Mouse (Mus musculus) heart, embryonic 15.5 days (tissue): ENCODE results near the gene Tas2r102. TPM values are rescaled to one million over a fixed set of nuclear protein-coding genes. Genes with fewer than 3 reads are reported as not detected.

ENCODE experiments used
- ATAC-seq: fragments of 200-750 bp; cut with Nextera tagmentation; replicated peaks from 2 replicates; pipeline ENCODE4 v1.8.0; 2017; ENCODE audit warnings: low read depth, moderate TSS enrichment; ENCODE audit not compliant: insufficient number of reproducible peaks, insufficient read depth, low FRiP score
- H3K27ac ChIP-seq: fragments of 300-500 bp; sonication (generic); 2 replicates; pipeline ENCODE4 v1.5.1; 2015; ENCODE audit warnings: mild to moderate bottlenecking, inconsistent platforms
- H3K27me3 ChIP-seq: fragments of 300-500 bp; sonication (generic); 2 replicates; pipeline ENCODE4 v1.6.1; 2015; ENCODE audit warnings: inconsistent platforms
- H3K36me3 ChIP-seq: fragments of 300-500 bp; sonication (generic); 2 replicates; pipeline ENCODE4 v1.6.1; 2015; ENCODE audit warnings: mild to moderate bottlenecking, inconsistent platforms
- H3K4me1 ChIP-seq: fragments of 300-500 bp; sonication (generic); replicated peaks from 2 replicates; pipeline ENCODE4 v1.6.1; 2015; ENCODE audit warnings: inconsistent platforms
- H3K4me2 ChIP-seq: fragments of 300-500 bp; sonication (generic); 2 replicates; pipeline ENCODE4 v1.6.1; 2015; ENCODE audit warnings: inconsistent platforms, mild to moderate bottlenecking, moderate library complexity
- H3K4me3 ChIP-seq: fragments of 300-500 bp; sonication (generic); 2 replicates; pipeline ENCODE4 v1.5.1; 2015; ENCODE audit warnings: mild to moderate bottlenecking, inconsistent platforms
- H3K9ac ChIP-seq: fragments of 300-500 bp; sonication (generic); 2 replicates; pipeline ENCODE4 v1.6.1; 2015; ENCODE audit warnings: mild to moderate bottlenecking, inconsistent platforms
- H3K9me3 ChIP-seq: fragments of 300-500 bp; sonication (generic); replicated peaks from 2 replicates; pipeline ENCODE4 v1.6.1; 2016; ENCODE audit warnings: inconsistent platforms
- WGBS: fragments of 180-500 bp; shearing (Covaris S2); methylation state at CpG from one replicate; pipeline ENCODE4 v1.1.7; 2015; ENCODE audit warnings: mixed read lengths; 5-methylcytosine and 5-hydroxymethylcytosine counted together
- polyA plus RNA-seq: library from polyadenylated mRNA; unstranded; fragments of >200 nt; fragmentation: Nextera tagmentation; extraction: Ambion mirVana; gene quantifications from 2 replicates; pipeline ENCODE4 v1.2.1, GENCODE M21; 2015

Tas2r102 gene
- polyA plus RNA-seq, result not detected in 2 replicates

- H3K4me3 ChIP-seq, result no peak within 1 kb of the TSS
- H3K36me3 ChIP-seq, result no peaks in the 10 kb centered on the region
- no peaks in the 10 kb centered on the region for H3K27me3 ChIP-seq
- no peak within 1 kb of the TSS for H3K4me2 ChIP-seq
- H3K27ac ChIP-seq, result no peak within 1 kb of the TSS
- no peaks in the 10 kb centered on the region for H3K9me3 ChIP-seq
- H3K4me1 ChIP-seq, result no peaks in the 10 kb centered on the region
- H3K9ac ChIP-seq, result no peak within 1 kb of the TSS
- 91% methylated on average over 2 of the region's 2 CpGs for WGBS
- ATAC-seq, result no peak
Observed at GRCm38 (mm10) chr6:132761831-132762230, at the start of gene Tas2r102. Gene Tas2r102, plus strand, starts transcription at chr6:132762131.

GRCm38 (mm10) chr6:132737935-132738334, 24.0 kb upstream of the Tas2r102 start, which contains the start of gene Tas2r115:
Gene Tas2r115, minus strand, starts transcription at chr6:132738035.
- H3K36me3 ChIP-seq, result no peaks in the 10 kb centered on the region
- H3K9me3 ChIP-seq, result no peaks in the 10 kb centered on the region
- H3K27me3 ChIP-seq, result no peaks in the 10 kb centered on the region
- H3K4me2 ChIP-seq, result no peak within 1 kb of the TSS
- 72% methylated on average over 2 of the region's 2 CpGs for WGBS
- H3K4me1 ChIP-seq, result no peaks in the 10 kb centered on the region
- ATAC-seq, result no peak
- no peak within 1 kb of the TSS for H3K9ac ChIP-seq
- H3K4me3 ChIP-seq, result no peak within 1 kb of the TSS
- H3K27ac ChIP-seq, result no peak within 1 kb of the TSS

- WGBS, result 52% methylated on average over 2 of the region's 2 CpGs
- 0 out of 2 replicates have a peak, but pooled peaks have one; percentile 18 for ATAC-seq
- Histone ChIP-seq H3K4me3 (no peak overlapping the region), H3K27me3 (no peaks in the 10 kb centered on the region), H3K27ac (no peak overlapping the region), H3K4me1 (no peaks in the 10 kb centered on the region), H3K9ac (no peak overlapping the region), H3K4me2 (no peak overlapping the region), H3K36me3 (no peaks in the 10 kb centered on the region), H3K9me3 (no peaks in the 10 kb centered on the region)
Observed at GRCm38 (mm10) chr6:132750206-132750605, 11.7 kb upstream of the Tas2r102 start.

GRCm38 (mm10) chr6:132754430-132754829, 7.5 kb upstream of the Tas2r102 start, which contains the start of gene Tas2r124:
Gene Tas2r124, plus strand, starts transcription at chr6:132754730.
- Histone ChIP-seq H3K4me3 (no peak within 1 kb of the TSS), H3K36me3 (no peaks in the 10 kb centered on the region), H3K27me3 (no peaks in the 10 kb centered on the region), H3K27ac (no peak within 1 kb of the TSS), H3K9me3 (no peaks in the 10 kb centered on the region), H3K4me2 (no peak within 1 kb of the TSS), H3K4me1 (no peaks in the 10 kb centered on the region), H3K9ac (no peak within 1 kb of the TSS)
- ATAC-seq, result no peak
- WGBS, result 82% methylated on average over 1 of the region's 1 CpGs

- H3K9ac ChIP-seq, result no peak within 1 kb of the TSS
- no peak within 1 kb of the TSS for H3K4me3 ChIP-seq
- H3K36me3 ChIP-seq, result no peaks in the 10 kb centered on the region
- H3K27me3 ChIP-seq, result no peaks in the 10 kb centered on the region
- H3K27ac ChIP-seq, result no peak within 1 kb of the TSS
- ATAC-seq, result no peak
- H3K4me2 ChIP-seq, result no peak within 1 kb of the TSS
- no peaks in the 10 kb centered on the region for H3K4me1 ChIP-seq
- no peaks in the 10 kb centered on the region for H3K9me3 ChIP-seq
Observed at GRCm38 (mm10) chr6:132778062-132778461, 16.1 kb downstream of the Tas2r102 start, which contains the start of gene Tas2r136. Gene Tas2r136, minus strand, starts transcription at chr6:132778162.

- Histone ChIP-seq H3K27me3 (no peaks in the 10 kb centered on the region), H3K27ac (no peak overlapping the region), H3K36me3 (no peaks in the 10 kb centered on the region), H3K9ac (no peak overlapping the region), H3K4me1 (no peaks in the 10 kb centered on the region), H3K4me3 (no peak overlapping the region), H3K9me3 (peaks cover 11% of the 10 kb centered on the region; the same call in 1 of the 2 replicates), H3K4me2 (no peak overlapping the region)
- 0 out of 2 replicates have a peak, but pooled peaks have one; percentile 14 for ATAC-seq
- WGBS, result 19% methylated on average over 1 of the region's 1 CpGs
Observed at GRCm38 (mm10) chr6:132795393-132795792, 33.5 kb downstream of the Tas2r102 start.

- Histone ChIP-seq H3K9ac (no peak within 1 kb of the TSS), H3K4me2 (no peak within 1 kb of the TSS), H3K4me3 (no peak within 1 kb of the TSS), H3K27ac (no peak within 1 kb of the TSS), H3K4me1 (no peaks in the 10 kb centered on the region), H3K36me3 (no peaks in the 10 kb centered on the region), H3K27me3 (no peaks in the 10 kb centered on the region), H3K9me3 (no peaks in the 10 kb centered on the region)
- ATAC-seq, result no peak
- WGBS, result 71% methylated on average over 1 of the region's 1 CpGs
Observed at GRCm38 (mm10) chr6:132802518-132802917, 40.6 kb downstream of the Tas2r102 start, which contains the start of gene Tas2r117. Gene Tas2r117, plus strand, starts transcription at chr6:132802818.

Other genes starting within 250 kb of the Tas2r102 start
- gene Prh1, start 192.3 kb upstream of the Tas2r102 start, polyA plus RNA-seq, result not detected in 2 replicates
- not detected in 2 replicates for gene Prp2, start 166.2 kb upstream of the Tas2r102 start, polyA plus RNA-seq
- gene A630073D07Rik, start 110.6 kb upstream of the Tas2r102 start, polyA plus RNA-seq, result not detected in 2 replicates
- gene Tas2r120, start 105.2 kb upstream of the Tas2r102 start, polyA plus RNA-seq, result not detected in 2 replicates
- gene Tas2r121, start 61.1 kb upstream of the Tas2r102 start, polyA plus RNA-seq, result not detected in 2 replicates
- gene Tas2r122, start 50.2 kb upstream of the Tas2r102 start, polyA plus RNA-seq, result not detected in 2 replicates
- gene Tas2r115, start 24.1 kb upstream of the Tas2r102 start, polyA plus RNA-seq, result not detected in 2 replicates
- not detected in 2 replicates for gene Tas2r124, start 7.4 kb upstream of the Tas2r102 start, polyA plus RNA-seq
- not detected in 2 replicates for gene Tas2r136, start 16.0 kb downstream of the Tas2r102 start, polyA plus RNA-seq
- not detected in 2 replicates for gene Tas2r117, start 40.7 kb downstream of the Tas2r102 start, polyA plus RNA-seq
- gene Tas2r123, start 85.0 kb downstream of the Tas2r102 start, polyA plus RNA-seq, result not detected in 2 replicates
- gene Tas2r116, start 93.3 kb downstream of the Tas2r102 start, polyA plus RNA-seq, result not detected in 2 replicates
- gene Tas2r110, start 105.9 kb downstream of the Tas2r102 start, polyA plus RNA-seq, result not detected in 2 replicates
- not detected in 2 replicates for gene Tas2r113, start 130.9 kb downstream of the Tas2r102 start, polyA plus RNA-seq
- not detected in 2 replicates for gene Tas2r125, start 147.5 kb downstream of the Tas2r102 start, polyA plus RNA-seq
- gene Tas2r129, start 189.0 kb downstream of the Tas2r102 start, polyA plus RNA-seq, result not detected in 2 replicates
- not detected in 2 replicates for gene Tas2r131, start 195.8 kb downstream of the Tas2r102 start, polyA plus RNA-seq
- gene Tas2r109, start 218.8 kb downstream of the Tas2r102 start, polyA plus RNA-seq, result not detected in 2 replicates